Mouse (Mus musculus) testis, adult 2 months (tissue): ENCODE measurements around the gene Epha6. TPM values are rescaled to one million over a fixed set of nuclear protein-coding genes. Genes with fewer than 3 reads are reported as not detected.

Source experiments
- H3K27ac ChIP-seq: fragments of 200-500 bp; 2 replicates; pipeline ENCODE4 v1.5.1; 2012; ENCODE audit warnings: low read depth, low read length; ENCODE audit not compliant: control insufficient read depth, insufficient read depth
- H3K27me3 ChIP-seq: fragments of 200-500 bp; 2 replicates; pipeline ENCODE4 v1.6.1; 2012; ENCODE audit warnings: mild to moderate bottlenecking, low read length, moderate library complexity; ENCODE audit not compliant: control insufficient read depth, insufficient read depth
- H3K36me3 ChIP-seq: fragments of 200-500 bp; 2 replicates; pipeline ENCODE4 v1.6.1; 2012; ENCODE audit warnings: mild to moderate bottlenecking, low read length; ENCODE audit not compliant: control insufficient read depth, insufficient read depth
- H3K4me1 ChIP-seq: fragments of 200-500 bp; 2 replicates; pipeline ENCODE4 v1.6.1; 2012; ENCODE audit warnings: low read length; ENCODE audit not compliant: control insufficient read depth, insufficient read depth
- H3K4me3 ChIP-seq: fragments of 200-500 bp; 2 replicates; pipeline ENCODE4 v1.5.1; 2012; ENCODE audit warnings: low read depth, mild to moderate bottlenecking, low read length, moderate library complexity, mixed read lengths; ENCODE audit not compliant: control insufficient read depth
- CTCF ChIP-seq: fragments of 200-500 bp; IDR thresholded peaks from 2 replicates; pipeline ENCODE4 v1.5.1; 2012; ENCODE audit warnings: low read depth, mild to moderate bottlenecking, inconsistent platforms, low read length, moderate library complexity; ENCODE audit not compliant: control insufficient read depth, insufficient read depth, insufficient replicate concordance
- POLR2A ChIP-seq: fragments of 200-500 bp; IDR thresholded peaks from 2 replicates; pipeline ENCODE4 v1.6.1; 2012; ENCODE audit warnings: low read depth, mild to moderate bottlenecking, inconsistent platforms, low read length, moderate library complexity; ENCODE audit not compliant: control insufficient read depth
- polyA plus RNA-seq: library from polyadenylated mRNA; depleted of rRNA; stranded (reverse); fragments of >200 nt; gene quantifications from 2 replicates; pipeline ENCODE4 v1.2.3, GENCODE M21; 2012

The Epha6 gene
- polyA plus RNA-seq, 1 experiment: 1.0 TPM

DNA sequence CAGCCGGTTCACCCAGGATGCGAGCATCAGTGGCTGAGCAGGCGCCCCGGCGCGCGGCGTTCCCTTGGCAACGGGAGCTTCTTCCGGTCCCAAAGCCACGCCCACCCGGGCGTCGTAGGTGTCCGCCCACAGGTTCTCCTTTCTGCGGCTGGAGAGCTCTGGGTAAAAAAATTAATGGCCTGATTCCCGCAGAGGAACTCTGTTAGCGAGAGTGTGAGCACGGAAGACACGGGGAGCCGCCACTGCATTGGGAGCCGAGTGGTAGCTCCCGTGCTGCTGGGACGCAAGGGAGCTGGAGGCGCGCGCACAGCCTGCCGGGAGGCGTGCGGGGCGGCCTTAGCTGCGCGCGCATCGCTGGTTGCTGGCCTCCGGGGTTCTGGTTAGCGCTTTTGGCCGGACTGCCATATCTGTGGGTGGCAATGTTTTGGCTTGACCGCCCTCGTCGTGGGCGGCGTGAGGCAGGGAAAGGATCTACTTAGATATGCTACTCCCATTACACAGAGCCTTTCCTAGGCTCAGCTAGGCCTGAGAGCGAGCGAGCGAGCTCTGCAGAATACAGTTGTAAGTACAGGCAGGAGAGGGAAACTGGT, 966.1 kb downstream of the Epha6 start, which contains the start of gene Arl6:
Arl6 (minus strand) TSS at position 290 of the 590 bp plus-strand sequence.
- H3K36me3 ChIP-seq: no peaks in the 10 kb centered on the region
- peak within 1 kb of the TSS; percentile 95 for H3K27ac ChIP-seq
- H3K27me3 ChIP-seq: no peaks in the 10 kb centered on the region
- TF ChIP-seq POLR2A (peak; percentile 71), CTCF (0 out of 2 replicates have a peak, but pooled peaks have one; percentile 5)
- H3K4me1 ChIP-seq: 0 out of 2 replicates have a peak, but pooled peaks cover 2% of the 10 kb centered on the region
- peak within 1 kb of the TSS; percentile 99 for H3K4me3 ChIP-seq

DNA sequence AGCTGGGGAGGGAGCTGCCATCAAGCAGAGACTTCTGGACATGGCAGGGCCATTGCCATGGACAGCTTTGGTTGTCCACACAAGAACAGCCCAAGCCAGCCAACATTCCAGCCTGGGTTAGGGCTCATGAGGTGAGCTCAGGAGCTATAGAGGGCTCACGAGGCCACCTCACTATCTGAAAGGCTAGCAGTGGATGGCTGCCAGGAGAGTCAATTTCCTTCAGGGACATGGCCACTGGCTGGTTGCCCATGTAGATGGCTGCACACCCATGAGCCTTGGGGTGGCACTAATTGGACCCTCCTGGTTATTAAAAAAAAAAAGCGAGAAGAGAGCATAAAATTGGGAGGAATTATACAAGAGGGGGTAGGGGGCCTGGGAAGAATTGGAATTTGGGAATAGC, 970.7 kb downstream of the Epha6 start:
- Histone ChIP-seq H3K36me3 (no peaks in the 10 kb centered on the region; the same call in 1 of the 2 replicates), H3K4me1 (0 out of 2 replicates have a peak, but pooled peaks cover 2% of the 10 kb centered on the region), H3K4me3 (no peak overlapping the region), H3K27ac (no peak overlapping the region), H3K27me3 (no peaks in the 10 kb centered on the region)
- no peak for TF ChIP-seq POLR2A

DNA sequence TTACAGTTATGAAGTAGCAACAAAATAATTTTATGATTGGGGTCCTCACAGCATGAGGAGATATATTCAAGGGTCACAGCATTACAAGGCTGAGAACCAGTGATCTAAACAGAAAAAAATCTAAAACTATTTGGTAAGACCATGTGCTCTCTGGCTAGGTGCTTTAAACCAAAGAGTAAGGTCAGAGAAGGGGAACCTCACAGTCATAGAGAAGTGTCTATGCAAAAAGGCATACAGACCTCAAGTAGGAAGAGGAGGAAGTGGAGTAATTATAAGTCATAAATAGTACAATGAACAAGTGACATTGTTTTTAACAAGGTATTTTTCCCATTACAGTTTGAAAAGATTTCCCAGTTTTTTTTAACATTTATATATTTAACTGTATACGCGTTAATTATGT, 983.8 kb downstream of the Epha6 start:
- Histone ChIP-seq H3K4me3 (no peak overlapping the region), H3K27me3 (no peaks in the 10 kb centered on the region), H3K27ac (no peak overlapping the region), H3K36me3 (no peaks in the 10 kb centered on the region; the same call in 1 of the 2 replicates), H3K4me1 (no peaks in the 10 kb centered on the region)
- no peak for TF ChIP-seq CTCF
- no peak for TF ChIP-seq POLR2A

DNA sequence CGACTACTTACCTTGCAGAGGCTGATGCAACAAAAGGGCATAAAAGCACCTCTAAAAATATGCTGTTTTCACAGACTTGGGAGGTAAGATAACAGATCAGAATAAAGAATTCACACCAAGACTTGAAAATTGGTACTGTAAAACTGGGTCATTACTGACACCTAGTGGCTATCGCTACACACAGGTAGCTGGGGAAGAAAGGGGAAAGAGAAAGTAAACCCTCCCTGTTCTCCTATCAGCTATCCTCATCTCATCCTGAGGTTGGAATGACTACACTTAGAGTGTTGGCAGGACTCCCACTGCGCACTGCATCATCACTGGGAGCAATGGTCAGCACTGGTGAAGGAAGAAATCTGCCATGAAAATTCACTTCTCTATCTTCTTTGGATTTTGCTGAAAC, 988.2 kb downstream of the Epha6 start:
- no peaks in the 10 kb centered on the region; the same call in 1 of the 2 replicates for H3K36me3 ChIP-seq
- no peak overlapping the region for H3K27ac ChIP-seq
- no peak overlapping the region for H3K4me3 ChIP-seq
- no peaks in the 10 kb centered on the region for H3K4me1 ChIP-seq
- TF ChIP-seq CTCF: no peak
- TF ChIP-seq POLR2A: no peak
- H3K27me3 ChIP-seq: no peaks in the 10 kb centered on the region

DNA sequence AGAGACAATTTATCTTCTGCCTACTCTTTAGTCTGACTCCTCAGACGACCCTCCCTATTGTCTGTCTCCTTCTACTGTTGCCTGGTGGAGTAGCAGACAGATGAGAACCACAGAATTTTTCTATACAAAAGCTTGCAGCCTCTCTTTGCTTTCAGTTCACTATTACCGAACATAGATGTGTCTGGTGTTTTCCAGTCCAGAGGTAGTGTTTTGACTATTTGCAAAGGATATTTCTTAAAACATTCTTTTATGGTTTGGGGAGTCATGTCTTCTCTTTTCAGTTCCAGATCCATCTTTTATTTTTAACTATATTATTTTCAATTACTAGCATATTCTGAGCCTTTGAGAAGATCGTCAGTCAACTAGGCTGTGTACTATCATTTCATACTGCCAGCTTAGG, 989.7 kb downstream of the Epha6 start:
- H3K36me3 ChIP-seq: no peaks in the 10 kb centered on the region
- H3K27me3 ChIP-seq: no peaks in the 10 kb centered on the region
- no peaks in the 10 kb centered on the region for H3K4me1 ChIP-seq
- TF ChIP-seq POLR2A (no peak), CTCF (no peak)
- no peak overlapping the region for H3K27ac ChIP-seq
- no peak overlapping the region for H3K4me3 ChIP-seq

DNA sequence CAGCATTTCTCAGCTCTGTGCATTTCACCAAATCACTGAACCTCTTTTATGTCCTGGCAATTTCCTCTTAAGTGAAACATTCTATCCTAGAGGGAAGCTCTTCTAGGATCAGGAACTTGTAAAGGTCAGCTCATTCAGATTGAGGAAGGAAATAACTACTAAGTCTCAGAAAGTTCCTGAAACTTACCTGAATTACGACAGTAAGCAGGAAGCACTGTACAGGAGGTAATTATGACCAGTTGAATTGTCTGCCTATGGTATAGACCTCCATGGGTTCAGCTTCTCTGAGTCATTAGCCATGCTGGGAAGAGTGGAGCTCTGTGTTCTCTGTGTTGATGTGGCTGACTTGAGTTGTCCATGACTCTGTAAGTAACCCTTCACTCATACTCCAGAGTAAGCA, 994.6 kb downstream of the Epha6 start:
- H3K27me3 ChIP-seq: no peaks in the 10 kb centered on the region
- no peak overlapping the region for H3K27ac ChIP-seq
- TF ChIP-seq CTCF (no peak), POLR2A (no peak)
- H3K36me3 ChIP-seq: no peaks in the 10 kb centered on the region
- H3K4me3 ChIP-seq: no peak overlapping the region
- H3K4me1 ChIP-seq: no peaks in the 10 kb centered on the region

DNA sequence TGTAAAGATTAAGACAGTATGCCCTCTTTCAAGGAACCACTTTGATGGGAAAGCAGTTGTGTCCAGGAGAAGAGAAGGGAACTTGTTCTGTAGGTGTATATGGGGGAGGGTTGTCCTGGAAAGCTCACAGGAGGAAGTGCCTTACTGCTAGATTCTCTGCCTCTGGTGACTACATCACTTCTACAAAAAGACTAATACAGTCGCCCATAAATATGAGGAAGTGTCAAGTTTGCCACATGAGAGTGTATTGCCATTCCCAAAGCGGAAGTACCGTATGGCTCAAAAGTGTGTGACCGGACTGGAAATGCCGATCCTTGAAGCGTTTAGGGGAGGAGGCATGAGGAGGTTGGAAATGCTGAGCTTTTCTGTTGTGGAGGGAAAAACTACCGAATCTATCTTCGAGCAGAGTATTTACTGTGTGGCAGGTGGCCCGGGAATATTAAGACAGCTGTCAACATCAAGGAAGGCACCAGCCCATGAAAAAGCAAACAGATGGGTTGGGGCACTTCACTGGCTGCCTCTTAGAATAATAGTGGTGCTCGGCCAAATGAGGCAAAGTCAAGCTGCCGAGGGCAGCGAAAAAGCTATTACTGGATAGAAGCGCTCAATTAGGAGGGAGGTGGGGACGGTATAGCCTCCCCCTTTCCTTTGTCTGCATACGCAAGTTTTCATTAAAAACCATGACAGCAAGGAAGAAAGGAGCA, 1001.1 kb downstream of the Epha6 start:
- TF ChIP-seq POLR2A (no peak), CTCF (no peak)
- Histone ChIP-seq H3K27ac (no peak overlapping the region), H3K27me3 (peaks cover 4% of the 10 kb centered on the region; the same call in 1 of the 2 replicates), H3K4me1 (peaks cover 10% of the 10 kb centered on the region), H3K4me3 (no peak overlapping the region), H3K36me3 (no peaks in the 10 kb centered on the region)
